Mouse (Mus musculus): ENCODE measurements at regions not wholly inside any gene's neighbourhood (a gene's known extent, or its start where the extent isn't known, plus 50 kb on each side); places are given as distances from the start of the nearest gene placed in this dataset.

GRCm38 (mm10) chr11:112407681-112408080, 374.3 kb upstream of the Sox9 start:
- TF ChIP-seq CTCF (IDR thresholded peaks at IDR 0.05; ENCODE audit: low read depth, low read length) = no peak
- no peak for TF ChIP-seq POLR2A (IDR thresholded peaks at IDR 0.05; ENCODE audit: extremely low read depth, insufficient read depth, low read length)
